Mouse (Mus musculus) cerebellum, postnatal 36 days (tissue): ENCODE data around the gene Sema4d.

Experiments used
- DNase-seq, 2 experiments: peaks; one replicate each; pipeline ENCODE4 v3.0.0; 2021 to 2022; ENCODE audit warnings: mixed read lengths in 2 of 2

Sema4d gene

GRCm38 (mm10) chr13:51723114-51723513, 70.4 kb downstream of the Sema4d start:
- DNase-seq, result no peak

GRCm38 (mm10) chr13:51720556-51720955, 73.0 kb downstream of the Sema4d start:
- no peak for DNase-seq

- no peak for DNase-seq
Observed at GRCm38 (mm10) chr13:51719256-51719655, 74.3 kb downstream of the Sema4d start.

DNA sequence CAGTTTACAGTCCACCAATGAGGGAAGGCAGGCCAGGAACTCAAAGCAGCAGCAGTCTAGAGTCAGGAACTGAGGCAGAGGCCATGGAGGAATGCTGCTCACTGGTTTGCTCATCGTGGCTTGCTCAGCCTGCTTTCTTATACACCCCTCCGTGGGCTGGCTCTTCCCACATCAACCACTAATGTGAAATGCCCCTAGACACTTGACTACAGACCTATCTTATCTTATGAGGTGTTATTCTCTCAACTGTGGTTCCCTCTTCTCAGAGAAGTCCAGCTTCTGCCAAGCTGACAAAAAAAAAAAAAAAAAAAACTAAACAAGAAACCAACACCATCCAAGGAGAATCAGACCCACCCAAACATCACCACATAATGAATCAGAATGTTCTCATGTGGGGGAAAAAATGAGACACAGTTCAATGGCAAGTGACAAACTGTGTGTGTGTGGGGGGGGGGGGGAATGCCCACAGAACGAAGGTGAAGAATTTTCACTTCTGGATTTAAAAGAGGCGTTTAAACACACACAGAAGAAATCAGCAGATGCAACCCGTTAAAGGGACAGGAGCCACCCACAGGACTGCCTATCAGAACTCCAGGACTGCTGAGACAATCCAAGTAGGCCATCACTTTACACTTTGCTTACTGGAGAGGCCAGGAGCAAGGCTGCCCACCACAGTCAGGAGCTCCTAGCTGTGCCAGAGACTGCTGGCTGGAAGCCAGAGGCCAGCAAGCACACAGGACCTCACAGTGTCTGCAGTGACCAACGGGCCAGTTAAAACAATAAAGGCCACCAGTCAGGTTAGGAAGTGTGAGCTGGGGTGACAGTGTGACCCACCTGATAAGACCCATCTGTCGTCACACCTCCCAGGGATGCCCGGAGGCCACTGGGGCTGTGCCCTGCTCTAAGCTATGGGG, 76.9 kb downstream of the Sema4d start:
- peak; percentile 61 to 69 for DNase-seq

- DNase-seq, result no peak
Observed at GRCm38 (mm10) chr13:51712022-51712421, 81.5 kb downstream of the Sema4d start.

GRCm38 (mm10) chr13:51710738-51711137, 82.8 kb downstream of the Sema4d start:
- no peak for DNase-seq

- no peak for DNase-seq
Observed at GRCm38 (mm10) chr13:51705882-51706854, 87.4 kb downstream of the Sema4d start.

GRCm38 (mm10) chr13:51703893-51704292, 89.7 kb downstream of the Sema4d start:
- no peak for DNase-seq

GRCm38 (mm10) chr13:51698318-51698717, 95.2 kb downstream of the Sema4d start:
- DNase-seq, result no peak

- no peak for DNase-seq
Observed at GRCm38 (mm10) chr13:51697897-51698296, 95.7 kb downstream of the Sema4d start.

GRCm38 (mm10) chr13:51697455-51697854, 96.1 kb downstream of the Sema4d start:
- no peak for DNase-seq

DNA sequence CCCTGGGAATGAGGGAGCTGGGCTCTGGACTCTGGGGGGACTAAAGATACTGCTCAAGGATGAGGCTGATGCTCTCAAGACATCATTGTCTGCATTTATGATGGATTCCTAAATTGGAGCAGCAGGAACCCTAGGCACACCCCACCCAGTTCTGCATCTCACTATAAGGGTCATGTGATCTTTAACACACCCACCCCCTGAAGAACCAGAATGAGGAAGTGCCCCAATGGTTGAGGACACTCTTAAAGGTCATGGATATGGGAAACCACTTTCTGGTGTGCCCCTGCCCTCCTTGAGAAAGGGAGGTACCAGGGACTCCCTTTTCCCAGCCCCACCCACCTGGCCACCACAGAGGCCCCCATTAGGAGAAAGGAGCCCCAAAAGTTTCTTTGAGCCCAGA, 97.1 kb downstream of the Sema4d start:
- DNase-seq, result no peak

GRCm38 (mm10) chr13:51688688-51689087, 104.9 kb downstream of the Sema4d start:
- no peak for DNase-seq

DNA sequence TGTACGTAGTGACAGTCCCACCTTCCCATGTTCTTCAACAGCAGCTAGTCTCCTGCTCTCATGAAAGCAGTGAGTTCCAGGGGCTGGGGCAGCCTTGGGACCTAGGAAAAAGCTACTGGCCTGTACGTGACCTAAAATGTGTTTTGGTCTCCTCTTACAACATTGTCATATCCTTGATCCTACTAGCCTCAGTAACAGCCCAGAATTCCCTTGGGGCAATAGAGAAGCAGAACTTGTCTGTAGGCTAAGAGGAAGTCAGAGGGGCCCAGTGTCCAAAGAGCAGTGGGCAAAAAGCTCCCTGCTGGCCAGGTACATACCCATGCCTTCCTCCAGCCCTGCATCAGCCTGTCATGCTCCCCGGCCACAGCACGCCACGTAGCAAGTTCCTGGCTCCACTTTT, 106.6 kb downstream of the Sema4d start:
- no peak for DNase-seq

- DNase-seq, result no peak
Observed at GRCm38 (mm10) chr13:51685290-51685966, 108.1 kb downstream of the Sema4d start.

DNA sequence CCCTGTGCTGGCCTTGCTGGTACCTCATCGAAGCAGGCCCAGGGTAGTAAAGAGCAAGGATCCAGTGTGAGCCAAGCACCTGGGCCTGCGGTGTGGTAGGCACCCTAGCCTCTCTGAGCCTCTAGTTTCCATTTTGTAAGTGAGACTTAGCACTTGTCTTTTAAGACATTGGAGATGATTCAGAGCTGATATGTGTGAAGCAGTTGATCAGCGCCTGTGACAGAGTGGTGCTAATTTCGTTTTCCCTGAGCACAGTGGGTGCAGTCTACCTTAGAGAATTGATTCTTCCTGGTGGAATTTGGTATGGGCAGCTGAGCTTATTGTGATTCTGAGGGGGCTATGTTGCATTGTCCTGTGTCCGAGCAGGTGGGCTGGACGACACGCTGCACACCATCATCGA, 111.9 kb downstream of the Sema4d start:
- no peak for DNase-seq

GRCm38 (mm10) chr13:51681076-51681475, 112.5 kb downstream of the Sema4d start:
- no peak for DNase-seq

DNA sequence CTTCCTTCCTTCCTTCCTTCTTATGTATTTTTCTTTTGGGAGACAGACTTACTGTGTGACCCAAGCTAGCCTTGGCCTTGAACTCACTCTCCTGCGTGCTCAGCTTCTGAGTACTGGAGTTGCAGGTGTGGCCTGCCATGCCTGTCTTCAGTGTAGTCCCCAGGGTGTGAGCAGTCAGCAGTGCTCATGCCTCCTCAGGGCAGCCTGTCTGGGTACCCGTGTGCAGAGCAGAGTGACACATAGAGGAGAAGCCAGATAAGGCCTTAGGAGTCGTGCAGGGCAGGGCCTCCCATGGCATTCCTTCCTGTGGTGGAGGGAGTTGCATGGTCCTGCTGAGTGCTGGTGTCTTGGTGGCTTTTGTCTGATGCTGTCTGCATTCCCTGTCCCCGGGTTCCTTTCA, 114.2 kb downstream of the Sema4d start:
- no peak for DNase-seq

- DNase-seq, result no peak
Observed at GRCm38 (mm10) chr13:51678687-51679086, 114.9 kb downstream of the Sema4d start.

- no peak for DNase-seq
Observed at GRCm38 (mm10) chr13:51677630-51678185, 115.8 kb downstream of the Sema4d start.

- DNase-seq, result no peak
Observed at GRCm38 (mm10) chr13:51677041-51677440, 116.5 kb downstream of the Sema4d start.

- DNase-seq, result peak in 1 of 2 experiments; percentile 32
Observed at GRCm38 (mm10) chr13:51676641-51677040, 116.9 kb downstream of the Sema4d start.
